Mouse (Mus musculus): ENCODE data around the gene Dnah3. TPM values are rescaled to one million over a fixed set of nuclear protein-coding genes. Genes with fewer than 3 reads are reported as not detected.

Gene Dnah3
- polyA plus RNA-seq (2017; shearing (Covaris generic)): 0.22 TPM

DNA sequence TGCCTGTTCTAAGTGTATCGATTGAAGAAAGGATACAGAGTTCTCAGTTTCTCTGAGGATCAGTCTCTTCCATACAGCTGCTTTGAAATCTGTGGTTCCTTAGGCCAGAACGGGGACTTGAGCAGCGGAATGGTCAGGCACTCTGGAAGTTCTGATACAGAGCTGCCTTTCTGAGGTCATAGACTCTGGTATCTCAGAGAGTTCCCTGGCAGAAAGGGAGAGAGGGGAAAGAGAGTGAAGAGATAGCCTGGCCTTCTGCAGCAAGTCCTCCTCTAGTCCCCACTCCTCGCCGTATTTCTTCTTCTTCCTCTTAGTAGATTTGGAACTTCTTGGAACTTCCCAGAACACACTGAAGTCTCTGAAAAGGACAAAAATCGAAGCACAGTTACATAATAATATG, at the start of gene Dnah3:
Dnah3 (minus strand) TSS at position 101 of the 400 bp plus-strand sequence.

DNA sequence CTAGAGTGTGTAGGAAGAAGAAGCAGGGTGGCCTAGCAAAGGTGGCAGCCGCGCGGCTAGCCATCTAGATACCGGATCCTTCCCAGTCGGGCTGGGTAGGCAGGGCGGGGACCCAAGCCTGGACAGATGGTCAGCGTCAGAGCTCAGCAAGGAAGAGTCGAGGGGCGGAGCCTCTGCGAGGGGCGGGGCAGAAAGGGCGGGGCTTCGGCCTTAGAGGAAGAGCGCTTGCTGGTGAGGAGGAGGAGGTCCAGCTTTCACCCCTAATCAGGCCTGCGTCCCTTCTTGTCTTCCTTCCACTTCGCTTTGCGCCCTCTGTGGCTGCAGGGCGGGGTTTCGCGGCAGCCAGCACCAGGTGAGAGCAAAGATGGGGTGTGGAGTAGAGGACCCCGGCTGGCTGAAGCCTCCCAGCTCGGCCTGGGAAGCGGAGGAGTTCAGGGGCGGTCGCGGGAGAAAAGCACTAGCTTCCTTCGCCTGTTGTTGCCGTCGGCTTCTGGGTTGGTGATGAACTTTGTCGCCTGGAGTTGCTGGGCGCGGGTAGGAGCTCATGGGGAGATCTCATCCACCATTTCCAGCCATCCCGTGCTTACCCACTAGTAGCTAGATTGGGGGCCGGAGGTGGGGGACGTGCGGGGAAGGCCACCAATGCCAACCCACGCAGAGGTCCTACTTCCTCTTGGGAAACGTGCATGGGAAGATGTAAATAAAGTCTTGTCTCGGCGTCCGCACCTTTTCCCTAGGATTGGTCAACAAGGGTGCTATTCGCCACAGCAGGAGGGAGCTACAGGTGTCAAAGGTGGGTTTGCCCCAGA, 7.3 kb upstream of the Dnah3 start, which contains the start of gene Tmem159:
Tmem159 (plus strand) TSS at position 190 of the 809 bp plus-strand sequence.

DNA sequence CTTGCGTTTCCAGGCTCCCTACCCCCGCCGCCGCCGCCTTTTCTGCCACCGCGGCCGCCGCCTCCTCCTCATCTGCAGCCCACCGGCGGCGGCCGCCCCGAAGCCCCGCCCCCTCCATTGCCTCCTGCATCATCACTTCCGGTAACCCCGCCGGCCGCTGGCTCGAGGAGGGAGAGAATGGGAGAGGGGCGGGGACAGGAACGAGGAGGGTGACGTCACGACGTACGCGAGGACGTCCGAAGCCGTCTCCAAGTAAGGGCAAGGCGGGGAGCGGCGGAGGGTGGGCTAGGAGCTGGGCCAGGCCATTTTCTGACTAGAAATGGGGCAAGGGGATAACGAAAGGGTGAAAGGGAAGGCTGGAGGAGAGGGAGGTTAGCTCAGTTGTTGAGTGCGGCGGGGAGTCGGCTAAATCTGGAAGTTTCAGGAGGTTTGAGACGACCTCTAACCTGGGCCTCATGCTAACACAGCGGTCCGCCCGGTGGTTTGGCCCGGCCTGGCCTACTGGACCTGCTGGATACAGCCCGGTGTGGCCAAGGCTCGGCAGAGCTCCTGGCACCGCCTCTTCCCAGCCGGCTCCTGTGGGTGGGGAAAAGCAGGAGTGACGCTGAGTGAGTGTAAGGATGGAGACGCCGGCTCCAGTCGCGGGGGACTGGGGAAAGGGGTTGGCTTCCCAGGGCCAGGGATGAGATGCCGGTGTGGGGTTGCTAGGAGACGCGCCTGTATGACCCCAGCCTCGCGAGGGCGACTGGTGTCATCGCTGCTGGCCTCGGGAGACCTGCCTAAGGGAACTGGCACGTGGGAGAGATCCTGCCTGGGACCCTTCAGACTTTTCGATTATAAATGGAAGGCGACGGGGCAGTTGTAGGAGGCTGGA, 199.2 kb downstream of the Dnah3 start, which contains the start of the genes Lyrm1 and Dcun1d3:
Lyrm1 (plus strand) TSS at position 223 of the 874 bp plus-strand sequence.
Dcun1d3 (minus strand) TSS at position 660 of the 874 bp plus-strand sequence.

Other genes starting within 250 kb of the Dnah3 start
- 11.1 TPM for gene Lyrm1, start 199.4 kb downstream of the Dnah3 start, polyA plus RNA-seq (2017; shearing (Covaris generic))
- 17.4 TPM for gene Dcun1d3, start 199.0 kb downstream of the Dnah3 start, polyA plus RNA-seq (2017; shearing (Covaris generic))
- gene Tmem159, start 7.1 kb upstream of the Dnah3 start, polyA plus RNA-seq (2017; shearing (Covaris generic)): 4.3 TPM
- gene Zp2, start 50.0 kb upstream of the Dnah3 start, polyA plus RNA-seq (2017; shearing (Covaris generic)): not detected
- not detected for gene Anks4b, start 78.6 kb upstream of the Dnah3 start, polyA plus RNA-seq (2017; shearing (Covaris generic))
- gene Crym, start 106.8 kb upstream of the Dnah3 start, polyA plus RNA-seq (2017; shearing (Covaris generic)): not detected
- gene Abca14, start 108.7 kb upstream of the Dnah3 start, polyA plus RNA-seq (2017; shearing (Covaris generic)): not detected
- not detected for gene Abca15, start 233.4 kb upstream of the Dnah3 start, polyA plus RNA-seq (2017; shearing (Covaris generic))